Mouse (Mus musculus): ENCODE measurements around the gene Rag1.

Gene Rag1

GRCm38 (mm10) chr2:101649114-101649671 lies at the start of gene Rag1, which contains the start of gene B230118H07Rik:
Gene Rag1 (minus strand): TSS chr2:101649501.
Gene B230118H07Rik (minus strand): TSS chr2:101649532.
- no peak for DNase-seq (ENCODE audit: low read depth, low spot score)

GRCm38 (mm10) chr2:101695584-101695983 lies 46.3 kb upstream of the Rag1 start:
- DNase-seq (ENCODE audit: low read depth, low spot score): no peak

GRCm38 (mm10) chr2:101693577-101694215 lies 44.4 kb upstream of the Rag1 start:
- peak; percentile 30 for DNase-seq (ENCODE audit: low read depth, low spot score)

- DNase-seq (ENCODE audit: low read depth, low spot score): no peak
Observed at GRCm38 (mm10) chr2:101693043-101693442, 43.7 kb upstream of the Rag1 start.

- no peak for DNase-seq (ENCODE audit: low read depth, low spot score)
Observed at GRCm38 (mm10) chr2:101690252-101690827, 41.0 kb upstream of the Rag1 start.

GRCm38 (mm10) chr2:101688011-101688410 lies 38.7 kb upstream of the Rag1 start:
- DNase-seq (ENCODE audit: low read depth, low spot score): no peak

- DNase-seq (ENCODE audit: low read depth, low spot score): no peak
Observed at GRCm38 (mm10) chr2:101684421-101684820, 35.1 kb upstream of the Rag1 start.

- peak; percentile 45 for DNase-seq (ENCODE audit: low read depth, low spot score)
Observed at GRCm38 (mm10) chr2:101679164-101679784, 30.0 kb upstream of the Rag1 start.

GRCm38 (mm10) chr2:101678236-101679021 lies 29.1 kb upstream of the Rag1 start, which contains the start of gene Traf6:
Gene Traf6 (plus strand): TSS chr2:101678429.
- DNase-seq (ENCODE audit: low read depth, low spot score): peak; percentile 91

GRCm38 (mm10) chr2:101673547-101673946 lies 24.2 kb upstream of the Rag1 start:
- DNase-seq (ENCODE audit: low read depth, low spot score): no peak

GRCm38 (mm10) chr2:101668751-101669150 lies 19.4 kb upstream of the Rag1 start:
- DNase-seq (ENCODE audit: low read depth, low spot score): no peak

GRCm38 (mm10) chr2:101665703-101666092 lies 16.4 kb upstream of the Rag1 start:
- DNase-seq (ENCODE audit: low read depth, low spot score): no peak

GRCm38 (mm10) chr2:101665058-101665702 lies 15.9 kb upstream of the Rag1 start:
- peak; percentile 83 for DNase-seq (ENCODE audit: low read depth, low spot score)

GRCm38 (mm10) chr2:101660536-101660935 lies 11.2 kb upstream of the Rag1 start:
- no peak for DNase-seq (ENCODE audit: low read depth, low spot score)

GRCm38 (mm10) chr2:101652921-101653597 lies 3.8 kb upstream of the Rag1 start:
- DNase-seq (ENCODE audit: low read depth, low spot score): peak; percentile 73

GRCm38 (mm10) chr2:101652204-101652920 lies 3.1 kb upstream of the Rag1 start:
- peak; percentile 5 for DNase-seq (ENCODE audit: low read depth, low spot score)

- DNase-seq (ENCODE audit: low read depth, low spot score): no peak
Observed at GRCm38 (mm10) chr2:101650446-101650845, 1.1 kb upstream of the Rag1 start.

GRCm38 (mm10) chr2:101648361-101648760 lies 940 bp downstream of the Rag1 start:
- DNase-seq (ENCODE audit: low read depth, low spot score): no peak

GRCm38 (mm10) chr2:101645841-101646240 lies 3.5 kb downstream of the Rag1 start:
- no peak for DNase-seq (ENCODE audit: low read depth, low spot score)

- DNase-seq (ENCODE audit: low read depth, low spot score): no peak
Observed at GRCm38 (mm10) chr2:101639840-101640350, 9.4 kb downstream of the Rag1 start.

Data from ZHBTc4 (cell line).